Mouse (Mus musculus): ENCODE measurements around the gene Olfr48. TPM values are rescaled to one million over a fixed set of nuclear protein-coding genes. Genes with fewer than 3 reads are reported as not detected.

Olfr48 gene
- polyA plus RNA-seq (2016; fragmentation: Nextera tagmentation; extraction: Ambion mirVana): not detected in 2 replicates

- ATAC-seq (ENCODE audit: low FRiP score, low read depth): no peak
- H3K27me3 ChIP-seq: no peaks in the 10 kb centered on the region
- H3K36me3 ChIP-seq: no peaks in the 10 kb centered on the region
- no peak within 1 kb of the TSS for H3K27ac ChIP-seq (replicated peaks)
- H3K4me1 ChIP-seq: no peaks in the 10 kb centered on the region
- no peaks in the 10 kb centered on the region for H3K9me3 ChIP-seq
- H3K4me3 ChIP-seq: no peak within 1 kb of the TSS
- no peak within 1 kb of the TSS for H3K9ac ChIP-seq (replicated peaks)
- H3K4me2 ChIP-seq (replicated peaks): no peak within 1 kb of the TSS
- 85% methylated on average over 5 of the region's 5 CpGs for WGBS
These were observed at the start of gene Olfr48 for GRCm38 (mm10) chr2:89848105-89848504. TSS of gene Olfr48 (minus strand) at chr2:89848205.

DNA sequence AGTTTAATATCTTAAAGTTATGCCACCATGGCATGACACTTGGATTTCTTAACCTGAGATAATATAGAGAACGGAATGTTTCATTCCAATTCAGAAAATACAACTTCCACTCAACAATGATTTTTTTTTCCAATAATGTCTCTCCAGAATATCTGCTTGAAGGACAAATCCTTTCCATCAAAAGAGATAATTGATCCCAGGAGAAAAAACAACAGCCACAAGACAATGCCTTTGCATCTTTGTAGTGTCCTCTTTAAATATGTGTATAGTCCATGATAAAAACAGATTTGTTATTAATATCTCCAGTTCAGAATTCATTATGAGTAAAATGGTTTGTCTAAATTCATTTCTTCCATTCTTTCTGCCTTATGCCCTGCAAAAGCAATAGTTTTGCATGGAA is 30.1 kb upstream of the Olfr48 start, which contains the start of gene Olfr1257:
Olfr1257 (plus strand) TSS at position 301 of the 400 bp plus-strand sequence.
- no peak within 1 kb of the TSS for H3K27ac ChIP-seq (replicated peaks)
- ATAC-seq (ENCODE audit: low FRiP score, low read depth): no peak
- no peak within 1 kb of the TSS for H3K9ac ChIP-seq (replicated peaks)
- H3K9me3 ChIP-seq: no peaks in the 10 kb centered on the region
- H3K4me3 ChIP-seq: no peak within 1 kb of the TSS
- H3K4me1 ChIP-seq: no peaks in the 10 kb centered on the region
- no peaks in the 10 kb centered on the region for H3K36me3 ChIP-seq
- H3K4me2 ChIP-seq (replicated peaks): no peak within 1 kb of the TSS
- WGBS: 88% methylated on average over 1 of the region's 1 CpGs
- no peaks in the 10 kb centered on the region for H3K27me3 ChIP-seq

GRCm38 (mm10) chr2:89849230-89849629 is 1.2 kb upstream of the Olfr48 start:
- Histone ChIP-seq H3K4me3 (no peak overlapping the region), H3K27me3 (no peaks in the 10 kb centered on the region), H3K27ac (replicated peaks) (no peak overlapping the region), H3K9ac (replicated peaks) (no peak overlapping the region), H3K4me2 (replicated peaks) (no peak overlapping the region), H3K4me1 (no peaks in the 10 kb centered on the region), H3K9me3 (no peaks in the 10 kb centered on the region), H3K36me3 (no peaks in the 10 kb centered on the region)
- 96% methylated on average over 1 of the region's 1 CpGs for WGBS
- no peak for ATAC-seq (ENCODE audit: low FRiP score, low read depth)

- Histone ChIP-seq H3K9ac (replicated peaks) (no peak within 1 kb of the TSS), H3K27ac (replicated peaks) (no peak within 1 kb of the TSS), H3K36me3 (no peaks in the 10 kb centered on the region), H3K4me1 (no peaks in the 10 kb centered on the region), H3K4me3 (no peak within 1 kb of the TSS), H3K9me3 (no peaks in the 10 kb centered on the region), H3K4me2 (replicated peaks) (no peak within 1 kb of the TSS), H3K27me3 (no peaks in the 10 kb centered on the region)
- no peak for ATAC-seq (ENCODE audit: low FRiP score, low read depth)
- 57% methylated on average over 2 of the region's 2 CpGs for WGBS
These were observed 6.5 kb downstream of the Olfr48 start, which contains the start of gene Olfr1256 for GRCm38 (mm10) chr2:89841455-89841854. TSS of gene Olfr1256 (minus strand) at chr2:89841555.

GRCm38 (mm10) chr2:89820216-89820615 is 27.8 kb downstream of the Olfr48 start:
- no peaks in the 10 kb centered on the region for H3K27me3 ChIP-seq
- no peak overlapping the region for H3K4me2 ChIP-seq (replicated peaks)
- no peak for ATAC-seq (ENCODE audit: low FRiP score, low read depth)
- H3K27ac ChIP-seq (replicated peaks): no peak overlapping the region
- H3K4me1 ChIP-seq: no peaks in the 10 kb centered on the region
- no peak overlapping the region for H3K9ac ChIP-seq (replicated peaks)
- H3K9me3 ChIP-seq: 0 out of 2 replicates have a peak, but pooled peaks cover 4% of the 10 kb centered on the region
- 80% methylated on average over 1 of the region's 1 CpGs for WGBS
- H3K36me3 ChIP-seq: no peaks in the 10 kb centered on the region
- no peak overlapping the region for H3K4me3 ChIP-seq

GRCm38 (mm10) chr2:89811751-89812150 is 36.3 kb downstream of the Olfr48 start, which contains the start of gene Olfr1255:
TSS of gene Olfr1255 (plus strand) at chr2:89812051.
- ATAC-seq (ENCODE audit: low FRiP score, low read depth): peak; percentile 56; the same call in 1 of the 2 replicates
- Histone ChIP-seq H3K4me3 (no peak within 1 kb of the TSS), H3K4me1 (no peaks in the 10 kb centered on the region), H3K27ac (replicated peaks) (no peak within 1 kb of the TSS), H3K36me3 (no peaks in the 10 kb centered on the region), H3K9me3 (no peaks in the 10 kb centered on the region), H3K27me3 (no peaks in the 10 kb centered on the region), H3K4me2 (replicated peaks) (no peak within 1 kb of the TSS), H3K9ac (replicated peaks) (no peak within 1 kb of the TSS)
- WGBS: 87% methylated on average over 3 of the region's 3 CpGs

GRCm38 (mm10) chr2:89810751-89811150 is 37.3 kb downstream of the Olfr48 start:
- no peak overlapping the region for H3K9ac ChIP-seq (replicated peaks)
- H3K27ac ChIP-seq (replicated peaks): no peak overlapping the region
- no peaks in the 10 kb centered on the region for H3K36me3 ChIP-seq
- H3K9me3 ChIP-seq: no peaks in the 10 kb centered on the region
- 90% methylated on average over 2 of the region's 2 CpGs for WGBS
- peak; percentile 44; the same call in 1 of the 2 replicates for ATAC-seq (ENCODE audit: low FRiP score, low read depth)
- no peaks in the 10 kb centered on the region for H3K4me1 ChIP-seq
- H3K27me3 ChIP-seq: no peaks in the 10 kb centered on the region
- H3K4me2 ChIP-seq (replicated peaks): no peak overlapping the region
- H3K4me3 ChIP-seq: no peak overlapping the region

DNA sequence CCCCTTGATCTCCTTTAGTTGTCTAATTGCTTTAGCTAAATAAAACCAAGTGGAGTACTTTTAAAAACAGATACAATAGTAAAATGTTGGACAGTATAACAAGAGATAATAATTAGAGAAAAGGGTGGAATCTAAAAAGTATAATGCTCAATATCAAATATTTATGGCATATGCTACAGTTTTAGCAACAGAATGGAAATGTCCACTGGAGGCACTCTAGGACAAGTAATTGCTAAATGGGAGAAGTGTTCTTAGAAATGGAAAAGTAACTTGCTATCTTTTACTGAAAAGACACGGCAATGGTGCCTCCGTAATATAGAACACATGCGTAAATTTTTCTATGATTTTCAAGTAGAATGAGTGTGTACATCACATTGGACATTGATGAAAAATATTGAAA is 48.4 kb downstream of the Olfr48 start:
- Histone ChIP-seq H3K9me3 (no peaks in the 10 kb centered on the region), H3K4me1 (no peaks in the 10 kb centered on the region), H3K4me2 (replicated peaks) (no peak overlapping the region), H3K4me3 (no peak overlapping the region), H3K36me3 (no peaks in the 10 kb centered on the region), H3K9ac (replicated peaks) (no peak overlapping the region), H3K27me3 (no peaks in the 10 kb centered on the region), H3K27ac (replicated peaks) (no peak overlapping the region)
- ATAC-seq (ENCODE audit: low FRiP score, low read depth): no peak
- 94% methylated on average over 3 of the region's 3 CpGs for WGBS

DNA sequence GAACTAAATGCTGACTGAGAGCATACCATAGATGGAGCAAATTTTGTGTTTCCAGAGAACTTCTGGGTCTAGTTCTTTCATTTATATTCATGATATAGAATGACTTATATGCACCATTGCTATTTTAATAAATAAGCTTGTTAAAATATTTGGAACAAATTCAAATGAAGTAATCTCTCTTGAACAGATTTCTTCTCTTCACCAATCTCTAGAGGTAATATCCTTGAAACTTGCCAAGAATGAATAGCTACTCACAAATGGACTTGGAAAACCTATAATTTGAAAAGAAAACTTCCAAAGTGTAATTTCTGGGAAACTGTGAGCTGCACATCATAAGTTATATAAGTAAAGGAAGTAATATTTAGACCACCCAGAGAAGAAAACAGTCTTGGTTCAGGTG is 54.5 kb downstream of the Olfr48 start, which contains the start of gene Olfr1254:
Olfr1254 (minus strand) TSS at position 101 of the 400 bp plus-strand sequence.
- no peak for ATAC-seq (ENCODE audit: low FRiP score, low read depth)
- H3K9me3 ChIP-seq: no peaks in the 10 kb centered on the region
- H3K4me2 ChIP-seq (replicated peaks): no peak within 1 kb of the TSS
- no peak within 1 kb of the TSS for H3K27ac ChIP-seq (replicated peaks)
- no peaks in the 10 kb centered on the region for H3K27me3 ChIP-seq
- no peak within 1 kb of the TSS for H3K9ac ChIP-seq (replicated peaks)
- H3K36me3 ChIP-seq: no peaks in the 10 kb centered on the region
- no peak within 1 kb of the TSS for H3K4me3 ChIP-seq
- H3K4me1 ChIP-seq: no peaks in the 10 kb centered on the region

Other genes with a start within 250 kb of the Olfr48 start
- gene Olfr1247, start 234.1 kb downstream of the Olfr48 start, polyA plus RNA-seq (2016; fragmentation: Nextera tagmentation; extraction: Ambion mirVana): not detected in 2 replicates
- not detected in 2 replicates for gene Olfr1248, start 230.0 kb downstream of the Olfr48 start, polyA plus RNA-seq (2016; fragmentation: Nextera tagmentation; extraction: Ambion mirVana)
- not detected in 2 replicates for gene Olfr1249, start 213.2 kb downstream of the Olfr48 start, polyA plus RNA-seq (2016; fragmentation: Nextera tagmentation; extraction: Ambion mirVana)
- gene Olfr1250, start 186.7 kb downstream of the Olfr48 start, polyA plus RNA-seq (2016; fragmentation: Nextera tagmentation; extraction: Ambion mirVana): not detected in 2 replicates
- not detected in 2 replicates for gene Olfr1251, start 176.3 kb downstream of the Olfr48 start, polyA plus RNA-seq (2016; fragmentation: Nextera tagmentation; extraction: Ambion mirVana)
- gene Olfr1252, start 123.2 kb downstream of the Olfr48 start, polyA plus RNA-seq (2016; fragmentation: Nextera tagmentation; extraction: Ambion mirVana): not detected in 2 replicates
- not detected in 2 replicates for gene Olfr1253, start 91.1 kb downstream of the Olfr48 start, polyA plus RNA-seq (2016; fragmentation: Nextera tagmentation; extraction: Ambion mirVana)
- not detected in 2 replicates for gene Olfr1254, start 54.6 kb downstream of the Olfr48 start, polyA plus RNA-seq (2016; fragmentation: Nextera tagmentation; extraction: Ambion mirVana)
- gene Olfr1255, start 36.2 kb downstream of the Olfr48 start, polyA plus RNA-seq (2016; fragmentation: Nextera tagmentation; extraction: Ambion mirVana): not detected in 2 replicates
- gene Olfr1256, start 6.7 kb downstream of the Olfr48 start, polyA plus RNA-seq (2016; fragmentation: Nextera tagmentation; extraction: Ambion mirVana): not detected in 2 replicates
- not detected in 2 replicates for gene Olfr1257, start 30.2 kb upstream of the Olfr48 start, polyA plus RNA-seq (2016; fragmentation: Nextera tagmentation; extraction: Ambion mirVana)
- gene Olfr1258, start 79.1 kb upstream of the Olfr48 start, polyA plus RNA-seq (2016; fragmentation: Nextera tagmentation; extraction: Ambion mirVana): not detected in 2 replicates
- gene Olfr1259, start 100.5 kb upstream of the Olfr48 start, polyA plus RNA-seq (2016; fragmentation: Nextera tagmentation; extraction: Ambion mirVana): not detected in 2 replicates
- not detected in 2 replicates for gene Olfr1260, start 126.1 kb upstream of the Olfr48 start, polyA plus RNA-seq (2016; fragmentation: Nextera tagmentation; extraction: Ambion mirVana)
- not detected in 2 replicates for gene Olfr1261, start 143.0 kb upstream of the Olfr48 start, polyA plus RNA-seq (2016; fragmentation: Nextera tagmentation; extraction: Ambion mirVana)
- not detected in 2 replicates for gene Olfr1262, start 151.9 kb upstream of the Olfr48 start, polyA plus RNA-seq (2016; fragmentation: Nextera tagmentation; extraction: Ambion mirVana)
- gene Olfr1263, start 163.9 kb upstream of the Olfr48 start, polyA plus RNA-seq (2016; fragmentation: Nextera tagmentation; extraction: Ambion mirVana): not detected in 2 replicates
- gene Olfr1264, start 177.4 kb upstream of the Olfr48 start, polyA plus RNA-seq (2016; fragmentation: Nextera tagmentation; extraction: Ambion mirVana): not detected in 2 replicates
- not detected in 2 replicates for gene Olfr1265, start 187.1 kb upstream of the Olfr48 start, polyA plus RNA-seq (2016; fragmentation: Nextera tagmentation; extraction: Ambion mirVana)
- gene Olfr140, start 215.4 kb upstream of the Olfr48 start, polyA plus RNA-seq (2016; fragmentation: Nextera tagmentation; extraction: Ambion mirVana): not detected in 2 replicates